Mouse (Mus musculus) fibroblast of lung, adult 2 months (primary cell): Measurements from ENCODE around the gene Cant1.
A peak's percentile ranks its signal among the peaks of the same experiment; 100 is the strongest.

Source experiments
- DNase-seq: peaks from one replicate; pipeline ENCODE4 v3.0.0-alpha.2; 2011; ENCODE audit warnings: low read depth

Cant1 gene

DNA sequence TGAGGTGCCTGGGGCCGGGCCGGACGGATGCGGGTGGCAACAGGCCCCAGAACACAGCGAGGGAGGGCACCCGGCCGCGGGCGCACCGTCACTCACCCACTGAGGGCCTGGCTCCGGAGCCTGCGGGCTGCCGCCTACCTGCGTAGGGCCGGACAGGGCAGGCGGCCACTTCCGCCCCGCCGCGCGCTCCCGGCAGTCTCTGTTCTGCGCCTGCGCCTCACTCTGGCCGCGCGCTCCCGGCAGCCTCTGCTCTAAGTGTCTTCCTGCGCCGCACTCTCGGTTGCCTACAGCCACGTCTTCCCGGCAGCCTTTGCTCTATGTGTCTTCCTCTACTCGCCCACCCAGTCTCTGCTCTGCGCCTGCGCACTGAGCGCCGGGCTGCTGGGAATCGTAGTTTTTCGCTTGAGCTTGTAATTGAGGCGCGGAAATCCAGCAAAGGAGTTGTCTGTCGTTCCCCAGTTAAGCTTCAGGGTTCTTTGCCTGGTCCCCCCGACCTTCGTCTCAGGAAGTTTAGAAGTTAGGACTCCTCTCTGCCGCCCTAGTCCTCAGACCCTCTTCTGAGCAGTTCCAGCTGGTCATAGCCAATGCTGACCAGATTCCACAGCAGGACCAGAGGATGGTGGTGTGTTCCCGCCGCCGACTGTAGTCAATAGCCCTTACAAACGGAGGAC is at the start of gene Cant1:
Cant1 (minus strand) TSS at position 253 of the 671 bp plus-strand sequence.
- peak; percentile 97 for DNase-seq

DNA sequence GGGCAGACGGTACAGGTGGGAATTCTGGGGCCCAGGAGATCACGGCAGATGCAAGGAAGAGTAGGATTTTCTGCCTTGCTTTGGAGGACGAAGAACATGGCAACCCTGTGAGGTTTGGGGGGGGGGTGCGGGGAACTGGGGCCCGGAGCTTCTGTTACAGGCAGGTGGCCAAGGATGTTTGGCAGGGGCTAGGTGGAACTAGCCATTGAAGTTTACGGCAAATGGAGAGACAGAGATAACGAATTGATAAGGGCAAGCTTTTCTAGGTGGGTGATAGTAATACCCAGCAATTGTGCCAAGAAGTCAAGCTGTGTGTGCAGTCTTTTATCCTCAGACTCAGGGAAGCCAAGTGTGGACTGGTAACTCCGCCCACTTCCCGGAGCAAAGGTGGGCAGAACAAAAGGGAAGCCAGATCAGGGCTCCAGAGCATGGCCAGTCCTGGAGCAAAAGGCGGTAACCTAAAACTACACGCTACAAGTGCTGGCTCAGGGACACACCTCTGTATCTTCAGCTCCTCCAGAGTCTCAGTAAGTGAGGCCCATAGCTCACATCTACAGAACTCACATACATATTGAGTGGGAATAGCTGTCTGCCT is 48.7 kb upstream of the Cant1 start:
- DNase-seq = no peak

DNA sequence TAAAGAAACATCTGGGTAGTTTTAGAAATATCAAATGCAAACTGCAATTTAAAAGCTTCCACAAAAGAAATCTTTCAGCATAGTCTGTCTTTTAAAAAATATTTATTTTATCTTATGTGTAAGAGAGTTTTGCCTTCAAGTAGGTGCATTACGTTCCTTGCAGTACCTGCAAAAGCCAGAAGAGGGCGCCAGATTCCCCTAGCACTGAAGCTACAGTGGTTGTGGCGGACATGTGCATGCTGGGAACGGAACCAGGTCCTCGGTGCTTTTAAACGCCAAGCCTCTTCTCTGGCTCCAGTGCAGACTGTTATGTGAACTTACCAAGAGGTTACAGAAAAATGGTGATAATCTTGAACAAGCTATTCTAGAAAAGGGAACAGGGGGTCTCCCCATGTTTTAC is 41.4 kb upstream of the Cant1 start:
- no peak for DNase-seq

DNA sequence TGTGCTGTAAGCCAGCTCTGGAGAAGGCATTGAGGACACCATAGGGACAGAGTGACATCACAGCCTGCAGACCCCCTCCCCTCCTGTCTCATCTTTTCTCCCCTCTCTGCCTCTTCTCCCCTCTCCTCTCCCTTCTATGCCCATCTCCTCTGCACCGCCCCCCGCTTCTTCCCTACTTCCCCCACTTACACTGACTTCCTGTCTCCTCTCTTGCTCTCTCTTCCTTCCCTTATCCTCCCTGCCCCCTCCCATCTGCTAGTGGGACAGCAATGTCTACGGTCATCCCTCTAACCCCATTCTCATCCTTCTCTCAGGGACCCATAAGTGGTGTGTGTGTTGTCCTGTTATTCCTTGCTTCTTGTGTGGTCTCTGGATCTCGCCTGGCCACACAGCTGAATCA is 40.6 kb upstream of the Cant1 start:
- no peak for DNase-seq

DNA sequence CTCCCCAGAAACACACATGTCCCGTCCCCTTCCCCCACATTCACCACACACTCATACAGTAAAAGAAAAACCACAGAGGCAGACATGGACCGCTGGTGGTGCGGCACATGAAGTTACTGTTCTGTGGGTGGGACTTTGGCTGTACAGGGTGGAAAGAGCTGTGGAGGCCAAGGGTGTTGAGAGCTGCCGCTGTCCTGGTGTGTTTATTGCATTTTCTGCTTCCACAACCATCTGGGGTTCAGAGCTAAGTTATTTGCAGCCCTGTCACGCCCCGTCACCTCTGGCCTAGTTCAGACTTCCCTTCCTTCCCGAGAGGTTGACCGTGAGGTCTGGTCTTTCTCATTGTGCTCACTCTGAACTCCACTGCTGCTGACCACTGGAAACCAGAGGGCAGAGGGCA is 40.2 kb upstream of the Cant1 start:
- DNase-seq = no peak

DNA sequence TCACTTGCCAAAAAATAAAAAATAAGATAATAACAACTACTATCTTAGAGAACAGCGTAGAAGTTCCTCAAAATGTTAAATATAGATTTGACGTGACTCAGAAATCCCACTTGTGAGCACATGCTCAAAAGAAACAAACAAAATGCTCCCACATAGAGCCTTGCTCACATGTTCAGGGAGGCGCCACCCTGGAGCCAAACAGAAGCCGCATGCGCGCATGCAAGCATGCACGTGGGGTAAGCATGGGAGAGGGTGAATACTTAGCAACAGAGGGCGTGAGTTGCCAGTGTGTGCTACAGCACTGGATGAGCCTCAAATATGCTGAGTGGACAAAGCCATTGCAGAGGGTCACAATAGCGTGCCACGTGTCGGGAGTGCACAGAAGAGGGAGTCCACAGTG is 38.1 kb upstream of the Cant1 start:
- DNase-seq = no peak

DNA sequence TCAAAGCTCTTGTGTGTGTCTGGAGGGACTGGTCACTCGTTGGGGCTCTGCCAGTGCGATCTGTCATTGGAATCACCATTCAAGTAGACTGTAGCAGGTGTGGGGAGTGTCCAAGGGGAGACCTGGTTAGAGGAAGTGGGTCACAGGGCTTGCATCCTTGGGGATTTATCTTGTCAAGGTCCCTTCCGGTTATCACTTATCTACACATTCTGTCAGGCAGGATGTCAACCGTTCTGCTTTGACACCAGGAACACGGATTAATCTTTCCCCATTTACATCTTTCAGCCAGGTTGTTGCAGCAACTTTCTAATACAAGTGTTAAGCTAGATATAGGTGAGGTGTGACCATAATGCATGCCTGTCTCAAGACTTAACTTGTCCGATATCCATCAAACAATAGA is 36.9 kb upstream of the Cant1 start:
- no peak for DNase-seq

DNA sequence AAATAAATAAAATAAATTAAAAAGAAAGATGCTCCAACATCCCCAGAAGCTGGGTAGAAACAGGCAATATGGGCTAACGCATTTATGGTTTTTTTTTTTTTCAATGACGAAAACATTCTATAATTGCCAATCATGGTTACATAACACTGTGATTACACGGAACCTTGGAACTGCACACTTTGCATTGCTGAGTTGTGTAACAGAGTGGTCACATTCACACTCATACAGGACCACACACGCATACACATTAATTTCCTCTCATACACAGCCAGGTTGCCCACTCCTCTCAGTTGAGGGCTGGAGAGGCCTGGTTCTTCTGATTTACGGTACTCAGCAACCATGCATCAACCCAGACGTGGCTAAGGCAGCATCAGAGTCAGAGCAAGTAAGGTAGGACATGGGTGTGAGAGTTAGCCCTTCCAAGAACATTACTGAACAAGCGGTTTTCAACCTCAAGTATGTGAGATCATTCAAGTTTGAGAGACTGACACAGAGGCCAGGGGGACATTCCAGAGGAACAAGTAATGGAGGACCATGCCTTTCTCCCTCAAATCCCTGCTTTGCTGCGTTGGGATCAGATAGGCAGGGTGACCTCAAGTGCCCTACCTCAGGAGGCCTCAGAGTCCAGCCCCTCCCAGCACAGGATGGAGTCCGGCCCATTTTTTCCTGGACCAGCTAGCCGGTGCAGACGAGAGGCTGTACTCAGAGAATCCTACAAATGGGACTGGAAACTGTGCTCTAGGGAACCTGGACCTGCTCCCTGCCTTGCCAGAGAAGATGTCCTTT is 35.2 kb upstream of the Cant1 start:
- no peak for DNase-seq

DNA sequence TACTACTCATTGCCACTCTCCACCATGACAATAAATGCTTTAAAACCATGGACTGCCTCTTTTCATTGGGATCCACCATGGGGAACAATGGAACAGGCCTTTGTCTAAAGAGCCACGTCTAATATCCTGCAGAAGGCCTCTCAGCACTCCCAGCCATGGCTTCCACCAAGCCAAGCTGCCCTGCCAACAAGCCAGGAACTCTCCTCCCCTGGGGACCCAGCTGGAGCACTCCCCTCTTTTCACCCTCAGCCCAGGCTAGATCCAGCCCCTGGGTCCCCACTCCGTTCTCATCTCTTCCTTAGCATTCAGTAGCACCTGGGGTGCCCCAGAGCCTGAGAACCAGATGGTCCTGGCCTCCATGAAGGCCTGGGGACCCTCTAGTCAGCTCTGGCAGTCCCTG is 34.1 kb upstream of the Cant1 start:
- DNase-seq = no peak

DNA sequence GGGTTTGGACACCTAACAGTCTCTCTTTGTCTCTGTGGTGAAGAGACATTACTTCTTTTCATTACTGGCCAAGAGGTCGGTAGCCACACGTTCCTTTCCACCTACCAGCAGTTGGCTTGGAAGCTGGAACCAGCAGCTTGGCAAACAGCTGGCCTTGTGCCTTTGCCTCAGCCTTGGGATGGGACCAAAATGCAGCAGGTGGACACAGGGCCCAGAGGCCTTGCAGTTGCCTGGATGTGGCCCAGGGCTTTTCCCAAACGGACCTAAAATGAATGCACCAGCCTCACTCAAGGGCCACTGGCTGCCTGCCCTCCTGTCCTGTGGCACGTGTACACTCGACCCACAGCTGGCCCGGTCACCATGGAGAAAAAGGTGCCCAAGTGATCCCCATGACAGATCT is 32.3 kb upstream of the Cant1 start:
- DNase-seq = no peak

DNA sequence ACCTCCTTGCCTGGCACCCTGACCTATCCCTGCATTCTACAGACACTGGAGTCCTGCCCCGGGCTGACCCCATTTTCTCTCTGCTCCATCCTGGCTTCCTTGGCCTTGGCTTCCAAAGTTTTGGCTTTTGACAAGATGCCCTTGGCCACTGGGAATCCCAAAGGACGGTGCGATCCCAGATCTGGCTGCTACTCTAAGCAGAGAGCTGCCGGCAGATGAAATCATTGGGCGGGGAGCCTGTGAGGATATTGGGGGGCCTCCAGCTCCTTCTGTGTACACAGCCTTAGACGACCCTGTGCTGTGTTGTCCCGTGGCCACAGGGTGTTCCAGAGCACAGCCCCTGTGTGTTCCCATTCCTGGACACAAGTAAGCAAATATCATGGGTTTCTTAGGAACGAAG is 29.5 kb upstream of the Cant1 start:
- no peak for DNase-seq

DNA sequence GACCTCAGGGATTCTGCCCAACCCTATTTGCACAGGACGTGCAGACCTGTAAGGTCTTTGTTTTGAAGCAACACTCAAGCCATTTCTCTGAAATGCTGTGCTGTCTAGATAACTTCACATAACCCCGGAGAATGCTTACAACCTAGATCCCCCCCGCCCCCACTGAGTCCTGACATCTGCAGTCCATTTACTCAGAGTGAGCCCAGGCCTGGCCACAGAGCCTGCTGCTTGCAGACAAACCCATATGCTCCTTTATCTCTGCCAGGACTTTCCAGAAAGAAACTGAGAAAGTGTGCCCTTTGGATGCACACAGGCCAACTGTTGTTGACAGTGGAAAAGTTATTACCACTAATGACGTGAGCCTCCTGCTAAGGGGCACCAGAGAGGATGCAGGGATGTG is 28.5 kb upstream of the Cant1 start:
- no peak for DNase-seq

DNA sequence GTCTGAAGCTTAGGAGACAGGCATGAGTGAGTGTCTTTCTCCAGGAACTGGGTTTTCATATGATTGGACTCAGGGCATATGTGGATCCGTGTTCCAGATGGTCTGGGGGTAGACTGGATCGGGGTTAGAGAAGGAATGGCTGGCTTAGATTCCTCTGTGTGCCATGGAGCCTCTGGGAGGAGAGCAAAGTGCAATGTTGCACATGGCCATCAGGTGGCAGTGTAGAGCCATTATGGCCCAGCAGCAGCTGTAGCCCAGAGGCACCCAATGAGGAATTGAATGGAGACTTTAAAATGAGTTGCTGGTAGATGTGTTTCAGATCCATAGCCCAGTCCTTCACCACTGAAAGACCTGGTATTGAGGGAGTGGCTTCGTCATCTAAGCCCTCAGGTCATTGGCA is 27.0 kb upstream of the Cant1 start:
- DNase-seq = no peak

DNA sequence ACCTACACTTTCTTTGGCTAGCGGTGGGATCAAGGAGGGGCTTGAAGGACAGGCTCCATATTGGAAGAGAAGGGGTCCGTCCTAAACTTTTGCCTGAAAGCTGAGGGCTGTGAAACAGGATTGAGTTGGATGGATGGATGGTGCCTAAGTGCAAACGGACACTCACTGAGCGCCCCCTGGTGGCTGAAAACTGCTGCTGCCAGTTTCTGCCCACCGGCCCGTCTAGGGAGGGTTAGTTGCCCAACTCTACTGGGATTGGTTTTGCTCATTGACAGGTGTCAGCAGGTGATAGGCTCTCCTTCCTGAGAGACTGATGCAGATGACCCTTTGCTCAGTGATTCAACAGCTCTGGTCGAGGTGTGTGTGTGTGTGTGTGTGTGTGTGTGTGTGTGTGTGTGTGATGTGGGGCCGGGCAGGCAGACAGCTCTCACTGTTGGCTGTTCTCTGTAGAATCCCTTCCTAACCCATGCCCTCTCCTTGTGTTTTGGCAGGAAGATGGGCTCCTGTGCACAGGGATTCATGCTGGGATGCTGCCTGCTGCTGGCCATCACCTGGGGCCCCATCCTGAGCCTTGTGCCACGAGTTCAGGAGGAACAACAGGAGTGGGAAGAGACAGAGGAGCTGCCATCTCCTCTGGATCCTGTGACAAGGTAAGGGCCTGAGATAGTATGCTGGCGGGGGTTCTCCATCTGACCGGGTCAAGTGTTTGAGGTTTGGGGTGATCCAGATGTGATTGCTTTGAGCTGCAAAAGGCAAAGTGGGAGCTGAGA is 24.5 kb upstream of the Cant1 start:
- DNase-seq = no peak

DNA sequence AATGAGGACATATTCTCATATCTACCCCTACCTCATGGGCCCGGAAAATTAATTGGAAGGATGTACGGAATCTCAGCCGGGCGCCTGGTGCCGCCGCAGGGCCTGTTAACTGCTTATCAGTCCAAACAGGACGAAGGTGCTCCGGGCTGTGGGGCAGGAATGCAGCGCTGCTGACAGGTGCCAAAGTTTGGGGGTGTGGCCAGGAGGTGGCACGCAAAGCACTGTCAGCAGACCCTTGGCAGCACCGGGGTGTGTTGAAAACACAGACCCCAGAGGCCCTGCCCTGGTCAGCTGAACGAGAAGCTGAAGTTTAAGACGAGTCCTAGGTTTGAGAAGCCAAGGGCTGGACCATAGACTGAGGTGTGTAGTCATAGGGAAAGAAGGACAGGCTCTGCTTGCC is 23.8 kb upstream of the Cant1 start:
- no peak for DNase-seq

DNA sequence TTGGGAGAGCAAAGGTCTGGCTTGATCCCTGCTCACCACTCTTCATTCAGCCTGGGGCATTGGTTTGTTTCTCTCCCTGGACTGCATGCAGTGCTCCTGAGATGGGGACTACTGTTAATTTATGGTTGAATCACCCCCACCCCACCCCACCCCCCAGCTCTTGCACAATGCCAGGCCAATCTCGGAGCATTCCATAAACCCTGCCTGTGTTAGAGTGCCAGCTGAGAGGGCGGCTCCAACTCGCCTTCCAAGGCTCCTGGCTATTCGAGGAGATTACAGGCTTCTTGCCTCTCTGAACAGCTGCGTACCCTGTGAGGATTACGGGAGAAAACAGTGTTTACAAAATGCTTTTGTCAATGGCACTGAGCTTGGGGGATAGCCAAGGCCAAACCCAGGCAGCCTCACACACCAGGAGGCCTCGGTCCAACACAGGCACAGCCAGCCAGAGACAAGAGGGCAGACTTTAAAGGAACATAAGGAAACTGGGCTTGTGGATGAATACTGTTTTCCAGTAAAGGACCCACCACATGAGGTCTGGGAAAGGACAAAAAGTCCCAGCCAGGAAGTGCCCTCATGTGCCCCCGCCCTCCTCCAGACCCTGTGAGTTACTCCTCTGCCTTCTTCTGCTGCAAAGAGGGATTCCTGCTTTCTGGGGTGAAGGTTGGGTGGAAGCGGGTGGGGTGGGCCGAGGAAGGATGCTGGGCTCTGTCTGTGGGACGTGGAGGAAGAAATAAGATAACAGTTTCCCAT is 20.0 kb upstream of the Cant1 start:
- DNase-seq = peak; percentile 77

DNA sequence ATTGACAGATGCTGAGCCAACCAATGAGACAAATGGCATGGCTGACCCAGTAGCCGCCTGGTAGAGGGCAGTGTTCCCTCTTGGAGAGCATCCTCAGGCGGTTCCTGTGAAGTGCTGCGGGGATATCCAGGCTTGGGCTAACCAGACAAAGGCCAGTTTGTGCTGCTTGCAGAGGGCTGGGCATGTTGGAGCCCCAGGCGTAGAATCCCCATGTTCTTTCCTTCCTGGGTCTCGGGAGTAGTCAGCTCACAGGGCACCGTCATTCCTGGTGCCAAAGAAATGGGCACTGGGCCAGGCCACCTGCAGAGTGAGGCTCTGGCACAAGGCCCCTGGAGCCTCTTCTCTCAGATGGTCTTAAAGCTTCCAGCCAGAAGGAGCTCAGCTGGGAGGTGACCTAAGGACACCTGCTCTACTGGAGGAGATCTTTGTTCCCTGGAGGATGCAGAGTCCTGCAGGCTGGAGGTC is 17.6 kb upstream of the Cant1 start:
- DNase-seq = no peak

DNA sequence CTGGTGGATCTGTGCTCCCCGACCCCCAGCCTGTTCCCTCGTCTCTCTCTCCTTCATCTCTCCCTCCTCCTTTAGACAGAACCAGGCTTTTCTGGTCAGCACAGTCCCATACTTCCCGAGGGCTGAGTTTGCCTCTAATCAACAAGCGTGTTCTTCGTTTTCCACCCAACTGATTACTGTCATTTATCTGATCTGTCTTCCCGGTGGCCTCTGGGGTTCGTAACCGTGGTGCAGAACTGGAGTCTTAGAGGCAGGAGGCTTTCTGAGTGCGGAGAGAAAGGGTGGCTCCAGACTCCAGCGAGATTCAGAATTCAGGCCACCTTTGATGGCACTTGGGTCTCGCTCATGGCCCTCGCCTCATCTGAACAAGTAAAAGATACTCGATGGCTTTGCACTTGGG is 15.2 kb upstream of the Cant1 start:
- DNase-seq = no peak

DNA sequence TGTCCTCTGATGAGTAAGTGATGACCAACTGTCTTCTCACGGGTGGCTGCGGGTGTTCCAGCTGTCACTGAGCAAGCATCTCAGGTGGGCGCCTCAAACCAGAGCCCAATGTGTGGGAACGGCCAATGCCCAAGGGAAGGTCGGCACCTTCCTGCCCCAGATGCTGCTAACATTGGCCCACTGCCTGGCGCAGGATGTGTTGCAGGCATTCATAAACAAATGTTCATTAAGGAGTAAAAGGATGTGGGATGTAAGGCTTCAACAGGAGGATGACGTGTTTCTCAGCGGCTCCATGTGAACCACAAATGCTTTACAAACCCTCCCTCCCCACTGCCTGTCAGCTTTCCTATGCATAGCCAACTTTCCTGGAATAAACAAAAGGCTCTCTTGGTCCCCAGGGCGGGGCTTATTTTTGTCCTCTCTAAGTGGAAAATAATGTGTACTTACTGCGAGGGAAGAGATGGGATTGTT is 14.5 kb upstream of the Cant1 start:
- DNase-seq = no peak

DNA sequence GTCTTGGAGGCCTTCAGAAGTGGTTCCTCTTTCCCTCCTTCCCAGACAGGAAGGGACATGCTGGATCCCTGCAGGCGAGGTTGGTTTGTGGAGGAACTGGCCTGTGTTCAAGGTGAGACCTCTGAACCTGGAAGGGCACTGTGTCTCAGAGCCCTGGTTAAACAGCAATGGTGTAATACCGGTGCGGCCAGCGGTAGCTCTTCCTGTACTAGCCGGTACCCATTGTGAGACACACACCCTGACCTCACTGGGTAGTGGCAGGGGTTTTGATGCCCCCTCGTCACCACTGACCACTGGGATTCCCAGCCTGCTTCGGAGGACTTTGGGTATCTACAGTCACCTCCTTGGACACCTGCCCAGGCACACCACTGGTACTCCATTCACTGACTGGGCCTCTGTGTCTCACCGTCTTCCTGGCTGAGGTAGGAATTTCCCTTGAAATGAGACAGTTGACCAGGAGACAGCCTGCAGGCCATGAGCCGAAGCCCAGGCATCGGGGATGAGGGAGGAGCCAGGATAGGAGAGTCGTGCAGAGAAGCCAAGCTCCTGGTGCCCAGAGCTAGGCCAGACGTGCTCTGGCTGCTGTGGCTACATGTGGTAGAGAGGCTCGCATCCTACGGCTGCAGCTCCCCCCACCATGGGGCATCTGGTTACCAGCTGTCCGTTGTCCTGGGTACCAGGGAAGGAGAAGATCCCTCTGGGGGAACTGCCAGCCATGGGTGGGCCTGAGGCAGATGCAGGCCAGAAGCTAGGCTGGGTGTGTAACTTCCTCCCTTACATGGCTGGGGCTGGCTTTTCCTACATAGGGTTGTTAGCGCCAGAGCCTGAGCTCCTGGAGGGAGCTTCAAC is 12.4 kb upstream of the Cant1 start:
- no peak for DNase-seq
